ENCODE assay signal across 21 mouse cellular contexts in genomic region chr1:125187091-125187490, GRCm38 (mm10).
DNase-seq lines count a peak whose midpoint lies in the region; ATAC-seq lines count a peak whose summit lies in the region.
"Had no signal": no experiment of that assay in that cellular context is flagged by ENCODE, and none has a peak within 500 bp of the region (broad histone marks: within the 10 kb centered on the region; RNA-seq: fewer than 3 reads in every experiment).

No protein-coding gene starts in this region.

- DNase-seq in Muller cell, postnatal 12 days (ENCODE audit: inconsistent ontology term): peak; percentile 92
- peak; percentile 40 for DNase-seq in retina, embryonic 14.5 days (ENCODE audit: low spot score)
- DNase-seq in retina, postnatal 1 day: peak; percentile 40
- DNase-seq in cerebellum, adult 8-10 months: no peak
- no peak for DNase-seq in left cerebral cortex, adult 18-20 months (ENCODE audit: low spot score in 2 of 2)
- DNase-seq: adrenal gland, adult 2 months; adrenal gland, adult 8-10 months; adrenal gland, postnatal 10 days; adrenal gland, postnatal 14 days; adrenal gland, postnatal 25 days; adrenal gland, postnatal 36 days; B cell, adult 2 months; cerebellum, adult 11 months; cerebellum, adult 11-12 months; cerebellum, adult 18-20 months; cerebellum, adult 2 months; cerebellum, adult 9-10 months had no signal

- ATAC-seq in cerebellum, adult (ENCODE audit: insufficient number of reproducible peaks, low FRiP score, low TSS enrichment): no peak
- ATAC-seq: activated CD4-positive, CD25-positive, alpha-beta regulatory T cell, adult 4 months; CD4-positive, CD25-positive, alpha-beta regulatory T cell, adult 4 months; Patski had no signal

Comparison
In these comparisons a context has a peak if more than half of its experiments do, and no peak if none do; other contexts are left out.
1. DNase-seq: peak in Muller cell, postnatal 12 days (single experiment), retina, embryonic 14.5 days (single experiment) and retina, postnatal 1 day (single experiment); none in cerebellum, adult 8-10 months (single experiment) and left cerebral cortex, adult 18-20 months (0 of 2).